Mouse (Mus musculus) urinary bladder, postnatal 36 days (tissue): ENCODE measurements around the gene Emc8.

ENCODE experiments used
- DNase-seq, 2 experiments: peaks; one replicate each; pipeline ENCODE4 v3.0.0; 2022; ENCODE audit warnings: low spot score in 2 of 2, mixed read lengths in 1 of 2

Gene Emc8

DNA sequence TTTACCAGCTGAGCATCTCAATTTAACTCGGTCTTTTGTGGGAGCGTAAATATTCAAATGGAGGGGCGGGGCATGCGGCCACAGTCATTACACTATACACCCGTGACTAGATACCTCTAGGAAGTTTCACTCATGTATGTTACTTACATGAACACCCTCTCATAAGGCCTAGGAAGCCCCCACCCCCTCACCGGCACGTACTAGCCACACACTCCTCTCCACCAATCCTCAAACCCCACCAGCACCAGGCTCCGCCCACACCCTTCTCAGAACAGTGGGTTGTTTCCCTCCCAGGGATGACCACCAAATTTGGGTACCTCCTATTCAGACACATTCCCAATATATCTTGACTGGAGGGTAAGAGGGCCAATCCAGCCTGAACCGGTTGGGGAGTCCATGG lies 60.9 kb downstream of the Emc8 start:
- no peak for DNase-seq
